Comparison of ENCODE assay signal across 19 mouse cellular contexts in the genomic region with DNA sequence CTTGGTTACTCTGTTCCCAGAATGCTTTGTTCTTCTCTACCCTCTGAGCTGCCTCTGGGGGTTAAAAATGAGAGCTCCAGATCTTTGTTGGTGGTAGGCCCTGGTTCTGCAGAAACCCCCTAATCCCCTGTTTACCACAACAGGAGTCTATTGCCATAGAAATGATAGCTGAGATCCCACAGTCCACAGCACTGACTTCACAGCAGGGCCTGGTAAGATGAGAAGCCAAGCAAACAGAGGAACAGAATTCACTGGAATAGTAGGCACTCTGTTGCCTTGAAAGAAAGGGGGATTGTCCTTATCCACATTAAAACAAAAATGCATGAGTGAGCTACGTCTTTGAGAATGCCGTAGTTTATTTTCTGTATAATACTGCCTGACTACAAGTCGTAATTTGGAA. TPM values are rescaled to one million over a fixed set of nuclear protein-coding genes. Genes with fewer than 3 reads are reported as not detected.
DNase-seq lines count a peak whose midpoint lies in the region; ATAC-seq and TF ChIP-seq lines count a peak whose summit lies in the region.
"Had no signal": no experiment of that assay in that cellular context is flagged by ENCODE, and none has a peak within 500 bp of the region (broad histone marks: within the 10 kb centered on the region; RNA-seq: fewer than 3 reads in every experiment).

No protein-coding gene starts in this region.

- H3K27me3 ChIP-seq in kidney, postnatal 0 days (ENCODE audit: insufficient read depth, low read length), result no peaks in the 10 kb centered on the region
- H3K27me3 ChIP-seq in kidney, embryonic 15.5 days, result no peaks in the 10 kb centered on the region
- H3K27me3 ChIP-seq in embryonic facial prominence, embryonic 13.5 days, result no peaks in the 10 kb centered on the region
- H3K27me3 ChIP-seq in midbrain, embryonic 13.5 days, result no peaks in the 10 kb centered on the region
- no peaks in the 10 kb centered on the region for H3K27me3 ChIP-seq in liver, postnatal 0 days (ENCODE audit: insufficient read depth, low read length)
- H3K27me3 ChIP-seq: limb, embryonic 15.5 days had no signal

- peak; percentile 38 for DNase-seq in kidney, postnatal 0 days (ENCODE audit: low spot score)
- peak; percentile 39 for DNase-seq in embryo, embryonic 10.5 days (ENCODE audit: low spot score)
- DNase-seq in spleen, postnatal 4 days (ENCODE audit: low spot score in 2 of 2), result no peak
- DNase-seq in heart, adult 11 months, result no peak
- no peak for DNase-seq in liver, postnatal 0 days
- DNase-seq: adrenal gland, postnatal 10 days; cerebellum, postnatal 10 days; heart, adult 2 months; kidney, adult 9 months; lung, adult 2 months; thymus, postnatal 36 days had no signal

- no peak for TF ChIP-seq EP300 in liver, postnatal 0 days (IDR thresholded peaks at IDR 0.05; ENCODE audit: low read depth)

- no peak overlapping the region for H3K4me2 ChIP-seq in kidney, postnatal 0 days (ENCODE audit: low read length)
- H3K4me2 ChIP-seq in kidney, embryonic 15.5 days, result no peak overlapping the region
- no peak overlapping the region for H3K4me2 ChIP-seq in embryonic facial prominence, embryonic 13.5 days
- no peak overlapping the region for H3K4me2 ChIP-seq in midbrain, embryonic 13.5 days (replicated peaks)
- H3K4me2 ChIP-seq in liver, postnatal 0 days (ENCODE audit: low read depth, low read length), result no peak overlapping the region
- H3K4me2 ChIP-seq: limb, embryonic 15.5 days had no signal

- no peaks in the 10 kb centered on the region for H3K4me1 ChIP-seq in kidney, postnatal 0 days (replicated peaks; ENCODE audit: insufficient read depth, low read length)
- H3K4me1 ChIP-seq in kidney, embryonic 15.5 days, result no peaks in the 10 kb centered on the region
- H3K4me1 ChIP-seq in embryonic facial prominence, embryonic 13.5 days, result peaks cover 11% of the 10 kb centered on the region
- H3K4me1 ChIP-seq in midbrain, embryonic 13.5 days (replicated peaks), result no peaks in the 10 kb centered on the region
- H3K4me1 ChIP-seq in liver, postnatal 0 days (ENCODE audit: insufficient read depth), result no peaks in the 10 kb centered on the region
- H3K4me1 ChIP-seq: limb, embryonic 15.5 days had no signal

- no peaks in the 10 kb centered on the region for H3K9me3 ChIP-seq in kidney, postnatal 0 days (replicated peaks; ENCODE audit: low read length)
- no peaks in the 10 kb centered on the region for H3K9me3 ChIP-seq in kidney, embryonic 15.5 days (replicated peaks)
- H3K9me3 ChIP-seq in embryonic facial prominence, embryonic 13.5 days, result no peaks in the 10 kb centered on the region
- no peaks in the 10 kb centered on the region for H3K9me3 ChIP-seq in midbrain, embryonic 13.5 days
- H3K9me3 ChIP-seq in liver, postnatal 0 days (ENCODE audit: low read length), result no peaks in the 10 kb centered on the region
- H3K9me3 ChIP-seq: limb, embryonic 15.5 days had no signal

- no peak overlapping the region for H3K9ac ChIP-seq in kidney, postnatal 0 days (ENCODE audit: low read depth, low read length)
- H3K9ac ChIP-seq in kidney, embryonic 15.5 days, result no peak overlapping the region
- H3K9ac ChIP-seq in embryonic facial prominence, embryonic 13.5 days, result no peak overlapping the region
- H3K9ac ChIP-seq in midbrain, embryonic 13.5 days (replicated peaks), result no peak overlapping the region
- no peak overlapping the region for H3K9ac ChIP-seq in liver, postnatal 0 days (replicated peaks)
- H3K9ac ChIP-seq: limb, embryonic 15.5 days had no signal

- no peak for ATAC-seq in kidney, postnatal 0 days (replicated peaks; ENCODE audit: low FRiP score, low read depth)
- ATAC-seq in kidney, embryonic 15.5 days (replicated peaks; ENCODE audit: low FRiP score), result no peak
- no peak for ATAC-seq in embryonic facial prominence, embryonic 13.5 days (ENCODE audit: insufficient number of reproducible peaks, insufficient read depth, low FRiP score, low TSS enrichment, low read depth)
- ATAC-seq in midbrain, embryonic 13.5 days, result peak; percentile 27; the same call in 1 of the 2 replicates
- no peak for ATAC-seq in liver, postnatal 0 days
- ATAC-seq: CD4-positive, CD25-positive, alpha-beta regulatory T cell, adult 4 months had no signal

- WGBS in kidney, postnatal 0 days, result 59% methylated on average over 3 of the region's 3 CpGs
- 64% methylated on average over 3 of the region's 3 CpGs for WGBS in kidney, embryonic 15.5 days
- 31% methylated on average over 3 of the region's 3 CpGs for WGBS in embryonic facial prominence, embryonic 13.5 days
- 22% methylated on average over 3 of the region's 3 CpGs for WGBS in midbrain, embryonic 13.5 days
- WGBS in liver, postnatal 0 days (ENCODE audit: insufficient replicate concordance), result 75% methylated on average over 3 of the region's 3 CpGs

- no peak for TF ChIP-seq CTCF in kidney, postnatal 0 days (IDR thresholded peaks at IDR 0.05; ENCODE audit: low read depth)
- no peak for TF ChIP-seq CTCF in liver, postnatal 0 days (IDR thresholded peaks at IDR 0.05; ENCODE audit: low read depth)

- H3K36me3 ChIP-seq in kidney, postnatal 0 days (ENCODE audit: insufficient read depth, low read length), result no peaks in the 10 kb centered on the region
- no peaks in the 10 kb centered on the region for H3K36me3 ChIP-seq in kidney, embryonic 15.5 days
- H3K36me3 ChIP-seq in embryonic facial prominence, embryonic 13.5 days, result no peaks in the 10 kb centered on the region
- no peaks in the 10 kb centered on the region for H3K36me3 ChIP-seq in midbrain, embryonic 13.5 days
- no peaks in the 10 kb centered on the region for H3K36me3 ChIP-seq in liver, postnatal 0 days (replicated peaks; ENCODE audit: insufficient read depth, low read length)
- H3K36me3 ChIP-seq: limb, embryonic 15.5 days had no signal

- H3K27ac ChIP-seq in kidney, postnatal 0 days, result no peak overlapping the region
- H3K27ac ChIP-seq in kidney, embryonic 15.5 days, result no peak overlapping the region
- peak overlapping the region; percentile 5 for H3K27ac ChIP-seq in embryonic facial prominence, embryonic 13.5 days
- no peak overlapping the region for H3K27ac ChIP-seq in midbrain, embryonic 13.5 days
- no peak overlapping the region for H3K27ac ChIP-seq in liver, postnatal 0 days (ENCODE audit: low read depth)
- H3K27ac ChIP-seq: heart, adult 2 months; limb, embryonic 15.5 days; macrophage; stomach, postnatal 0 days had no signal

- no peak overlapping the region for H3K4me3 ChIP-seq in kidney, postnatal 0 days (replicated peaks; ENCODE audit: low read depth, low read length)
- no peak overlapping the region for H3K4me3 ChIP-seq in kidney, embryonic 15.5 days (replicated peaks)
- H3K4me3 ChIP-seq in embryonic facial prominence, embryonic 13.5 days, result no peak overlapping the region
- no peak overlapping the region for H3K4me3 ChIP-seq in midbrain, embryonic 13.5 days (replicated peaks)
- H3K4me3 ChIP-seq in liver, postnatal 0 days (ENCODE audit: low read depth, low read length), result no peak overlapping the region
- H3K4me3 ChIP-seq: heart, adult 2 months; limb, embryonic 15.5 days had no signal

RNA-seq across cellular contexts. Expression of a gene that starts 41.0 kb away (rescaled TPM):
- 0.32 and 0.62 TPM in 2 replicates for polyA plus RNA-seq in kidney, postnatal 0 days (2015; fragmentation: Nextera tagmentation; extraction: Ambion mirVana)
- polyA plus RNA-seq in kidney, embryonic 15.5 days (2015; fragmentation: Nextera tagmentation; extraction: Ambion mirVana), result 0.40 and 0.45 TPM in 2 replicates
- 1.3 and 1.5 TPM in 2 replicates for polyA plus RNA-seq in embryonic facial prominence, embryonic 13.5 days (2015; fragmentation: Nextera tagmentation; extraction: Ambion mirVana)
- not detected in 2 replicates for polyA plus RNA-seq in midbrain, embryonic 13.5 days (2015; fragmentation: Nextera tagmentation; extraction: Ambion mirVana)
- 0.08 TPM in 2 replicates for polyA plus RNA-seq in liver, postnatal 0 days (2015; fragmentation: Nextera tagmentation; extraction: Ambion mirVana)
- polyA plus RNA-seq: CD4-positive, CD25-positive, alpha-beta regulatory T cell, adult 4 months; macrophage; spleen, adult 2 months had no signal

Comparison
In these comparisons a context has a peak if more than half of its experiments do, and no peak if none do; other contexts are left out.
1. DNase-seq: peak in kidney, postnatal 0 days (single experiment) and embryo, embryonic 10.5 days (single experiment); none in spleen, postnatal 4 days (0 of 2), heart, adult 11 months (single experiment) and liver, postnatal 0 days (single experiment).